Mouse (Mus musculus): ENCODE results near the gene Gmcl1. TPM values are rescaled to one million over a fixed set of nuclear protein-coding genes. Genes with fewer than 3 reads are reported as not detected.

Gmcl1 gene
- total and polyA plus RNA-seq, 3 experiments: 15.9 to 67.0 (median 21.5) TPM

- peak; percentile 100 for DNase-seq (ENCODE audit: low read depth, low spot score)
- Histone ChIP-seq H3K27me3 (ENCODE audit: control insufficient read depth in 1 of 2, insufficient read depth in 2 of 2, low read length in 2 of 2) (no peaks in the 10 kb centered on the region), H3K9me3 (replicated peaks; ENCODE audit: insufficient read depth, low read length) (no peaks in the 10 kb centered on the region), H3K9ac (ENCODE audit: control insufficient read depth, low read depth, low read length, poor library complexity, severe bottlenecking) (peak overlapping the region; percentile 73), H3K36me3 (ENCODE audit: control insufficient read depth in 1 of 2, insufficient read depth in 2 of 2, low read length in 2 of 2) (peaks cover 0 to 19% of the 10 kb centered on the region in 2 experiments; a peak in 2 of 4 replicates), H3K4me3 (ENCODE audit: control insufficient read depth in 1 of 2, insufficient read depth in 1 of 2, low read depth in 2 of 2, low read length in 2 of 2) (peak overlapping the region; percentile 63 to 67), H3K79me2 (ENCODE audit: control insufficient read depth, insufficient read depth, low read length, poor library complexity) (peaks cover 3% of the 10 kb centered on the region), H3K4me1 (ENCODE audit: control insufficient read depth in 1 of 2, insufficient read depth in 2 of 2, low read length in 2 of 2) (peaks cover 12 to 22% of the 10 kb centered on the region in 2 experiments), H3K27ac (ENCODE audit: control insufficient read depth, low read depth, low read length) (no peak overlapping the region)
- TF ChIP-seq TBP (IDR thresholded peaks at IDR 0.05; ENCODE audit: low read depth, low read length) (no peak), JUND (IDR thresholded peaks at IDR 0.05; ENCODE audit: low read depth, low read length) (peak; percentile 57; the same call in 1 of the 2 replicates), UBTF (IDR thresholded peaks at IDR 0.05; ENCODE audit: borderline replicate concordance, insufficient read depth, low read depth, low read length) (no peak), NRF1 (IDR thresholded peaks at IDR 0.05; ENCODE audit: insufficient read depth, low read depth, low read length, poor library complexity, severe bottlenecking) (peak; percentile 40; the same call in 1 of the 2 replicates), MYC (IDR thresholded peaks at IDR 0.05; ENCODE audit: low read depth, low read length) (no peak), MXI1 (IDR thresholded peaks at IDR 0.05; ENCODE audit: low read depth, low read length) (peak; percentile 24; the same call in 1 of the 2 replicates), ELF1 (IDR thresholded peaks at IDR 0.05; ENCODE audit: low read depth, low read length) (peak; percentile 53), POLR2A (IDR thresholded peaks at IDR 0.05; ENCODE audit: control insufficient read depth in 1 of 2, insufficient read depth in 1 of 2, low read depth in 1 of 2, low read length in 2 of 2, poor library complexity in 1 of 2) (peak in 1 of 2 experiments; percentile 38; a peak in 1 of 4 replicates), SMC3 (IDR thresholded peaks at IDR 0.05; ENCODE audit: low read depth, low read length) (no peak), RAD21 (IDR thresholded peaks at IDR 0.05; ENCODE audit: low read depth, low read length) (no peak), HCFC1 (IDR thresholded peaks at IDR 0.05; ENCODE audit: low read depth, low read length) (peak; percentile 51; the same call in 1 of the 2 replicates), RCOR1 (IDR thresholded peaks at IDR 0.05; ENCODE audit: low read depth, low read length) (no peak), MAZ (IDR thresholded peaks at IDR 0.05; ENCODE audit: low read depth, low read length) (0 out of 2 replicates have a peak, but pooled peaks have one; percentile 28), TCF12 (IDR thresholded peaks at IDR 0.05; ENCODE audit: low read depth, low read length) (0 out of 2 replicates have a peak, but pooled peaks have one; percentile 32), CHD1 (IDR thresholded peaks at IDR 0.05; ENCODE audit: low read depth, low read length) (no peak), USF2 (IDR thresholded peaks at IDR 0.05; ENCODE audit: borderline replicate concordance in 1 of 2, insufficient read depth in 1 of 2, low read depth in 1 of 2, low read length in 2 of 2) (no peak), ZNF384 (IDR thresholded peaks at IDR 0.05; ENCODE audit: low read depth, low read length) (no peak), GATA1 (IDR thresholded peaks at IDR 0.05; ENCODE audit: low read depth, low read length) (no peak), KAT2A (conservative IDR thresholded peaks at IDR 0.05; ENCODE audit: low read depth, low read length) (no peak), CTCF (IDR thresholded peaks at IDR 0.05 in 2 of 3, conservative IDR thresholded peaks at IDR 0.05 in 1 of 3; ENCODE audit: control insufficient read depth in 1 of 3, insufficient read depth in 1 of 3, low read depth in 2 of 3, low read length in 3 of 3, poor library complexity in 1 of 3, severe bottlenecking in 1 of 3) (no peak), MYB (IDR thresholded peaks at IDR 0.05; ENCODE audit: low read depth, low read length) (no peak), NELFE (IDR thresholded peaks at IDR 0.05; ENCODE audit: low read depth, low read length) (no peak), SIN3A (IDR thresholded peaks at IDR 0.05; ENCODE audit: low read length) (peak; percentile 71), MAX (IDR thresholded peaks at IDR 0.05; ENCODE audit: low read length) (no peak; the same call in 1 of the 2 replicates), MEF2A (IDR thresholded peaks at IDR 0.05; ENCODE audit: extremely low read depth, insufficient replicate concordance, low read depth, low read length, poor library complexity, severe bottlenecking) (no peak), MAFK (IDR thresholded peaks at IDR 0.05; ENCODE audit: borderline replicate concordance, low read depth, low read length) (no peak), ETS1 (IDR thresholded peaks at IDR 0.05; ENCODE audit: low read depth, low read length) (peak; percentile 32; the same call in 1 of the 2 replicates), ZMIZ1 (IDR thresholded peaks at IDR 0.05; ENCODE audit: low read depth, low read length) (no peak), CHD2 (IDR thresholded peaks at IDR 0.05; ENCODE audit: low read length) (peak; percentile 72), EP300 (IDR thresholded peaks at IDR 0.05; ENCODE audit: low read depth in 1 of 2, low read length in 2 of 2) (no peak), ZC3H11A (IDR thresholded peaks at IDR 0.05; ENCODE audit: low read depth, low read length) (no peak), TAL1 (IDR thresholded peaks at IDR 0.05; ENCODE audit: low read length) (no peak), BHLHE40 (IDR thresholded peaks at IDR 0.05; ENCODE audit: borderline replicate concordance, low read depth, low read length) (no peak), ZKSCAN1 (IDR thresholded peaks at IDR 0.05; ENCODE audit: low read depth, low read length) (no peak), POLR2AphosphoS5 (IDR thresholded peaks at IDR 0.05; ENCODE audit: borderline replicate concordance, low read depth, low read length) (no peak), E2F4 (IDR thresholded peaks at IDR 0.05; ENCODE audit: borderline replicate concordance, low read depth, low read length) (no peak), USF1 (IDR thresholded peaks at IDR 0.05; ENCODE audit: low read depth, low read length) (peak; percentile 44; the same call in 1 of the 2 replicates)
Measured at GRCm38 (mm10) chr6:86669240-86669727, 63.9 kb downstream of the Gmcl1 start.

Data from MEL (cell line).